Mouse (Mus musculus): ENCODE results near the gene Pde3a.

Gene Pde3a

GRCm38 (mm10) chr6:141248691-141249584, at the start of gene Pde3a:
TSS of gene Pde3a (plus strand) at chr6:141249269.
- no peak for DNase-seq (ENCODE audit: low read depth, low spot score)

DNA sequence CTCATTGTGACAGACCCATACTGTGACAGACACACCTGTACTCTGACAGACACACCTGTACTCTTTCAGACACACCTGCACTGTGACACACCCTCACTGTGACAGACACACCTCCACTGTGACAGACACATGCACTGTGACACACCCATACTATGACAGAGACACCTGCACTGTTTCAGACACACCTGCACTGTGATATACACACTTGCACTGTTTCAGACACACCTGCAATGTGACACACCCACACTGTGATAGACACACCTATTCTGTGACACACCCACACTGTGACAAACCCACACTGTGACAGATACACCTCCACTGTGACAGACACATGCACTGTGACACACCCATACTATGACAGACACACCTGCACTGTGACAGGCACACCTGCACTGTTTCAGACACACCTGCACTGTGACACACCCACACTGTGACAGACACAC, 48.9 kb upstream of the Pde3a start:
- DNase-seq (ENCODE audit: low read depth, low spot score) = no peak

DNA sequence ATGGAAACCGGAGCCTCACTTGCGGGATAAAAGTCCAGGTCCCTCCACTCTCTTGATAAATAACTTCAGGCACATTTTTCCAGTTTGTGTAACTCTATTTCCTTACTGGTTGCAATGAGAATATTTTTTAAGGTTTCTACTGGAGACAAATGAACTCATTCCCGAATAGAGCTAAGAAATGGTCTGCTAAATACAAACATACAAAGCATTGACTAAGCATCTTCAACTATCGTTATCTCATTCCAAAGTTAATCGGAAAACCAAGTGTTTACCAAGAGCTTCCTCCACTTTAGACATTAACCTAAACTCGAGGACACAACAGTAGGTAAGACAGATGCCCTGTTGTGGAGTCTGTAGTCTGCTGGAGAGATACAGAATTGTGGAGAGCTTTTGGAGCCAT, 41.5 kb upstream of the Pde3a start:
- no peak for DNase-seq (ENCODE audit: low read depth, low spot score)

DNA sequence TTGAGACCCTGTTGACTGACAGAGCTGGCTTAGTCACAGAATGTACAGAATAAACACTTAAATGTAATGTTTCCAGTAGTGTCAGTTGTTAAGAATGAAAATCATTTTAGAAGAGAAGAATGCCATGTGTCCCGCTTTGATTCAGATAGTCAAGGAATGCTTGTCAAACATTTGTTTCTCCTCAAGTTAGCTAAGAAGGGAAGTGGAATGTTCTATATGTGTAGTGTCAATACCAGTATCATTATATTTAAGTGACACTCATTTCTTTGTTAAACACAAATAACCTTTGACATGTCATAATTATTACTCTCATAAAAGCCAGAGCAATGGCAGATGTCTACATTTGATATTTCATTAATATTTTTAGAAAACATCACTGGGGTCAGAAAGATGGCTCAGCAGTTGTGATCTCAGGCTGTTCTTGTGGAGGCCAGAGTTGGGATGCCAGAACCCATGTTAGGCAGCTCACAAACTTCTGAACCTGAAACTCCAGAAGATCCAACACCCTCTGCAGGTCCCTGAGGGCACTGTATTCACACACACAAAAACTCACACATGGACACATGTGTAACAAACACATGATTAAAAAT, 40.7 kb upstream of the Pde3a start:
- DNase-seq (ENCODE audit: low read depth, low spot score) = no peak

GRCm38 (mm10) chr6:141210021-141210420, 39.0 kb upstream of the Pde3a start:
- no peak for DNase-seq (ENCODE audit: low read depth, low spot score)

- no peak for DNase-seq (ENCODE audit: low read depth, low spot score)
Observed at GRCm38 (mm10) chr6:141221081-141221480, 28.0 kb upstream of the Pde3a start.

GRCm38 (mm10) chr6:141226851-141227657, 22.0 kb upstream of the Pde3a start:
- no peak for DNase-seq (ENCODE audit: low read depth, low spot score)

GRCm38 (mm10) chr6:141227658-141228005, 21.4 kb upstream of the Pde3a start:
- no peak for DNase-seq (ENCODE audit: low read depth, low spot score)

DNA sequence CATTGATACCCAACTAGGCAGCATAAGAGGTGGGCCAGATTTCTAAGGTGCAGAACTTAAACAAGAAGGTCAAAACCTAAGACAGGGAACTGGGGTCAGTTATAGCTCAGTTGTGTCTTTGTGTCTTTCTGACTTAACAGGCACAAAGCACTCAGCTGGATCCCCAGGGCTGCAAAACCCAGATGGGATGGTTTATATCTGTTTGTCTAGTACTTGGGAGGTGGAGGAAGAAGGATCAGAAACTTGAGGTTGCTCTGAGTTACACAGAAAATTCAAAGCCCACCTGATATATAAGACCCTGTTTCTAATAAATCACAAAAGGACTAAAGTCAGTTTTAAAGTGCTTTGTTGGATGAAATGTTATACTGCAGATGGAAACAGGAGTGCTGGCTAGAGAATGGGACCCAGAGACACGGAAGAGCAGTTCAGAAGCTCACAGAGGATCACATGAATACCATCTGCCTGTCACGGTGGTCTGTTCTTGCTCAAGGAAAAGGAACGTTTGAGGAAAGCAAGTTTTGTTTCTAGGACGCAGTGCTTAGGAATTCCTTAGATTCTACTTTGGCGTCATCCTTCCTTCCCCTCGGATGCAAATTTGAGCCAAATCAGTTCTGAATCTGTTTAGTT, 16.2 kb upstream of the Pde3a start:
- DNase-seq (ENCODE audit: low read depth, low spot score) = no peak

DNA sequence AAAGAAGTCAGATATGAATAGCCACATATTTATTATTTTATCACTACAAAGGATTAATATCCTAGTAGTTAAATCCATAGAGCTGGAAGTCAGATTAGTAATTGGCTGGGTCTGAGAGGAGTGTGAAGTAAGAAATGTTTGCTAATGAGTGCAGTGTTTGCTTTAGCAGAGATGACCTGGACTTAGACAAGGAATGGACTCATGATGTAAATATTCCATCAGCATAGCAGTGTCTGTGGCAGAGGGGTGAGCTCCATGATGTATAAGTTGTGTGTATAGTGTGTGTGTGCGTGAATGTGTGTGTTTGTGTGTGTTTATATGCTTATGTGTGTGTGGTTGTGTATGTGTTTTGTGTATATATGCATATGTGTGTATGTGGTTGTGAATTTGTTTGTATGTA, 7.3 kb upstream of the Pde3a start:
- no peak for DNase-seq (ENCODE audit: low read depth, low spot score)

DNA sequence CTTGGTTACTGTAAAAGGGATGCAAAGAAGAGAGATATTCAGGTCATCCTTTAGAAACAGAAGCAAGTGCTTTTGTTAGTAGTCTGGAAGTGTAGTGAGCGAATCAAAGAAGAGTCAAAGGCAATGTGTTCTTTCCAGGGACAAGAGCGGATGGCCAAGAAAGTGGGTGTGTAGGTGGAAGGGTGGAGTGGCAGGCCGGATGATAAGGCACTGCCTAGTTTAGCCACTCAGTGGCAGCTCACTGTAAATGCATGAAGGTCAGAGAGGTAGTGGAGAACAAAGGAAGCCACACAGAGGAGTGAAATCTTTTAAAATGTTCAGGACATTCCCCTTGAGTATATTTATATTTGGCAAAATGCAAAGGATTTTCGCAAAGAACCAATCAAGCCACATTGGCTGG, 4.0 kb upstream of the Pde3a start:
- no peak for DNase-seq (ENCODE audit: low read depth, low spot score)

GRCm38 (mm10) chr6:141246391-141246790, 2.7 kb upstream of the Pde3a start:
- no peak for DNase-seq (ENCODE audit: low read depth, low spot score)

- no peak for DNase-seq (ENCODE audit: low read depth, low spot score)
Observed at GRCm38 (mm10) chr6:141248081-141248480, 988 bp upstream of the Pde3a start.

- DNase-seq (ENCODE audit: low read depth, low spot score) = no peak
Observed at GRCm38 (mm10) chr6:141249585-141250295, 671 bp downstream of the Pde3a start.

GRCm38 (mm10) chr6:141250296-141250629, 1.2 kb downstream of the Pde3a start:
- no peak for DNase-seq (ENCODE audit: low read depth, low spot score)

DNA sequence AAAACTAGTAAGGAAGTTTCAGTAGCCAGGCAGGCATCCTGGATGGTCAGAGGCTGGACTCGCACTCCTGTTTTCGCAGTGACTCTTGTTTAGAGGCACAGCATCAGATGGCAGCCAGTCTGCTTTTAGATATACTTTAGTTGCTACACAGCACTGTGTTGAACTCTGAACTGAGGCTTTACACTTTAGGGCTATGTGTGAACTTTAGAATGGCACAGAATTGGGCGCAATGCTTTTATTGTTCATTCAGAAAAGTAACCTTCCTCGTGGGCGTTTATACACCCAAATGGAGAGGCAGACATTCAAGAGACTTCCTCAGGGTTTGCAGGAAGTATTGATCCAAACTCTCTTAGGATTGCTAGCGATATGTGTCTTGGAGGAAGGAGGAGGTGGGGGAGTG, 1.9 kb downstream of the Pde3a start:
- DNase-seq (ENCODE audit: low read depth, low spot score) = no peak

GRCm38 (mm10) chr6:141252520-141252919, 3.5 kb downstream of the Pde3a start:
- no peak for DNase-seq (ENCODE audit: low read depth, low spot score)

GRCm38 (mm10) chr6:141254956-141255355, 5.9 kb downstream of the Pde3a start:
- DNase-seq (ENCODE audit: low read depth, low spot score) = no peak

DNA sequence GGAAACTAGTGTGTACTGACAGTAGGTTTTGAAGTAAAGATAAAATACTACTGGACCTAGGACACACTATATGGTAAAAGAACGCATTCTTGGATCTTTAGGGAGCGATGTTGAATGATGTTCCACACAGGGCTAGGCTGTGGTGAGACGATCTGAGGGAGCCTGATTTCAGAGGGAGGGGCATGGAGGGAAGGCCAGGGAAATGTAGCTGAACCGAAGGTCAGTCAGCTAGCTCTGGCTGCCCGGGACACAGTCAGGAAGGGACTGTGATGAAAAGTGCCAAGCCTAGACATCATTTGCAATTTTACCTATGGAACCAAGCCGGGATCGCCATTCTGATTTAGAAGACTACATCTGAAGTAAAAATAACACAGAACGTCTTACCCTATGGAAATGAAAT, 7.8 kb downstream of the Pde3a start:
- no peak for DNase-seq (ENCODE audit: low read depth, low spot score)

GRCm38 (mm10) chr6:141257434-141258202, 8.5 kb downstream of the Pde3a start:
- DNase-seq (ENCODE audit: low read depth, low spot score) = no peak

DNA sequence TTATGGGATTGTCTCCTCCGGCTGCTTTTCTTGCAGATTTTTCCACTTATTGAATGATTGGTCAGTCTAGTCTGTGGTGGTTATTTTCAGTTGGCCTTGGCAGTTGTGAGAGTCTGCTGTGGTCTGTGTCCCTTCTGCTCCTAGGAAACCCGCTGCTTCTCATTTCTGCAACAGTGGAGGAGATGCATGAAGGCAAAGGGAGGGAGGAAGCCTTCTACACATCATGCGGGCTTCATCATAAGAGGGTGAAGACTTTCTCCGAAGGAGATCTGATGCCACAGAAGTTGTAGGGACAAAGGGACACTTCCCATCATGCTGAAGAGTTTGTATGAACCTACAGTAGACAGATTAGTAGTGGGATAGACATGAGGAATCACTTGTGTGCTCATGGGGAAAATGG, 16.2 kb downstream of the Pde3a start:
- no peak for DNase-seq (ENCODE audit: low read depth, low spot score)

Data from CD4-positive, CD25-positive, alpha-beta regulatory T cell, adult 2 months (primary cell).